Mouse (Mus musculus) heart, adult 2 months (tissue): ENCODE measurements at regions not wholly inside any gene's neighbourhood (a gene's known extent, or its start where the extent isn't known, plus 50 kb on each side); places are given as distances from the start of the nearest gene placed in this dataset.

Experiments
- CTCF ChIP-seq: fragments of 200-600 bp; IDR thresholded peaks from 2 replicates; pipeline ENCODE4 v1.8.1; 2022; ENCODE audit warnings: antibody characterized with exemption, mild to moderate bottlenecking, moderate library complexity
- POLR2A ChIP-seq: fragments of 200-500 bp; IDR thresholded peaks from 2 replicates; pipeline ENCODE4 v1.6.1; 2011; ENCODE audit warnings: mild to moderate bottlenecking, low read depth, low read length, control low read depth; ENCODE audit not compliant: insufficient read depth

GRCm38 (mm10) chr5:132609251-132609650 lies 66.1 kb upstream of the Auts2 start:
- no peak for TF ChIP-seq POLR2A
- no peak for TF ChIP-seq CTCF
